Mouse (Mus musculus) lung, adult 2 months (tissue): ENCODE measurements around the gene Robo1. TPM values are rescaled to one million over a fixed set of nuclear protein-coding genes. Genes with fewer than 3 reads are reported as not detected.

Experiments
- DNase-seq: peaks from one replicate; pipeline ENCODE4 v3.0.0; 2022
- H3K4me1 ChIP-seq: fragments of 200-500 bp; 2 replicates; pipeline ENCODE4 v1.6.1; 2011; ENCODE audit warnings: low read length; ENCODE audit not compliant: control insufficient read depth, insufficient read depth
- H3K4me3 ChIP-seq: fragments of 200-500 bp; replicated peaks from 2 replicates; pipeline ENCODE3; 2011; ENCODE audit warnings: low read depth, mild to moderate bottlenecking, control low read depth, low read length; ENCODE audit errors: extremely low read depth
- CTCF ChIP-seq: fragments of 200-500 bp; IDR thresholded peaks from 2 replicates; pipeline ENCODE4 v1.5.1; 2011; ENCODE audit warnings: mild to moderate bottlenecking, low read length, control low read depth; ENCODE audit not compliant: insufficient read depth
- POLR2A ChIP-seq: fragments of 200-500 bp; IDR thresholded peaks from 2 replicates; pipeline ENCODE4 v1.6.1; 2011; ENCODE audit warnings: low read depth, mild to moderate bottlenecking, control low read depth, low read length, borderline replicate concordance; ENCODE audit errors: extremely low read depth
- WGBS: fragments of 180-500 bp; shearing (Covaris S2); methylation state at CpG from one replicate; pipeline ENCODE4 v1.1.7; 2018; 5-methylcytosine and 5-hydroxymethylcytosine counted together
- polyA plus RNA-seq: library from polyadenylated mRNA; depleted of rRNA; stranded (reverse); fragments of >200 nt; gene quantifications from 2 replicates; pipeline ENCODE4 v1.2.3, GENCODE M21; 2012

Robo1 gene
- polyA plus RNA-seq, 1 experiment = 8.3 TPM

DNA sequence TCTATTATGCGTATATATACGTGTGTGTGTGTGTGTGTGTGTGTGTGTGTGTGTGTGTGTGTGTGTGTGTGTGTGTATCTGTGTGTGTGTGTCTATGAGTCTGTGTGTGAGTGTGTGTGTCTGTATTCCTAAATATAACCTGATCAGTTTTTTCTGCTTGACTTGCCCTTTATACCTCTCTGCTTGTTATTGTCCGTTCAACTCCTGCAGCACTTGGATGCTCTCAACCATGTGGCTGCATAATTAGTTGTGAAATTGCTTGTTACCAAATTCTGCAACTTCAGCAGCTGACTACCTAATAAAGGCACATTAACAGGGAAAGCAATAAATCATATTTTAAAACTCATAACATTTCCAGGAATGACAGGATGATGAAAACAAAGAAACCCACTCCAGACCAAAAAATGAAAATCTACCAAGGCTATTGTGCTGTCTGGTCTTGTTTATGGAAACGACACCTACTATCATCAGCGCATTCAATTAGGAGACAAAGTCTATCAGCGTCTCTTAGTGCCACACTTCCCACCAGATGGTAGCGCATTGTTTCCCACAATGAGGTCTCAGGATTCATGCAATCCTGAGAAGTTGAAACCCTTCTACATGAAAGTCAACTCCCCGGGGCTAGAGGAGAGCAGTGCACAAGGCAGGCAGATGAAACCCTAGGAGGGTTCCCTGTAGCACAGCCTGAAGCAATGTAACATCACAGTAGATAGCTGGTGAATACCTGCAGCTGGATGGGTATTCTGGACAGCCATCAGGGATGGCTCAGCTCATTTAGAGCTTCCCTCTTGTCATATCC lies 567.0 kb downstream of the Robo1 start:
- no peaks in the 10 kb centered on the region for H3K4me1 ChIP-seq
- TF ChIP-seq CTCF (no peak), POLR2A (no peak)
- 68% methylated on average over 8 of the region's 8 CpGs for WGBS
- no peak overlapping the region for H3K4me3 ChIP-seq
- DNase-seq = no peak

DNA sequence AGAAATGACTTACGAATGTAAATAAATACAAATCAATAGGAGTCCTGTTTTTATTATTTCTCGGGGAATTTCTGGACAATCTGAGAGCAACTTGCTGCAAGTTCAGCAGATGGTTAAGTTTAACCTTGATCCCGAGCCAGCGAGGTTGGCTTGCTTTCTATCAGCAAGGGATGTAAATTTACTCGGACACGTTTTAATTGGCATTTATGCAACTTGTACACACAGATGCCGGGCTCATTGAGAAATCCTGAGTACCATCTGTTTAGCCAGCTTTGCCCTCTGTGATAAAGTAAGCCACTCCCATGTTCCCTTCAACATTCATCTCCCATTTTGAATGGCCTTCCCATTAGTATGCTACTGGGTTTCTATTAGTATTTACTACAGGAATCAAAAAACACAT lies 580.0 kb downstream of the Robo1 start:
- H3K4me1 ChIP-seq = no peaks in the 10 kb centered on the region
- H3K4me3 ChIP-seq = no peak overlapping the region
- TF ChIP-seq CTCF (no peak), POLR2A (no peak)
- WGBS = 40% methylated on average over 7 of the region's 7 CpGs
- no peak for DNase-seq

GRCm38 (mm10) chr16:72889401-72889800 lies 581.3 kb downstream of the Robo1 start:
- 83% methylated on average over 9 of the region's 9 CpGs for WGBS
- H3K4me1 ChIP-seq = no peaks in the 10 kb centered on the region
- no peak overlapping the region for H3K4me3 ChIP-seq
- no peak for TF ChIP-seq POLR2A
- TF ChIP-seq CTCF = no peak
- no peak for DNase-seq

DNA sequence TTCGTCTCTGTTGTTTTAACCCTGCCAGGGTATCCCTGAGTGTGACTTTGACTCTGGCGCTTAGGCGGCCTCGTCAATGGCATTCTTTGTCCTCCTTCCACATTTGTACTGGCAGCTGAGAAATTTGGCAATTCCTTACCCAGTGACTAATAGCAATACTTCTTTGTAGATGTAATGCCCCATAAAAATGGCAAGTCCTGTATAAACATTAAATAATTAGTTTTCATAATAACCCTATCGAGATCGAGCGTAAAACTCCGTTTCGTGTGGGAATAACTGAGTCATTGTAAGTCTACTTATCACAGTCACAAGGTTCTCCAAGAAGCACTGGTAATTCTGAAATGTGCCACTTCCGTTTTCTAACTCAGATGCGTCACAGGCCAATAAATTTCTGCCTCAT lies 589.0 kb downstream of the Robo1 start:
- H3K4me3 ChIP-seq = no peak overlapping the region
- TF ChIP-seq CTCF (no peak), POLR2A (no peak)
- WGBS = 79% methylated on average over 11 of the region's 11 CpGs
- H3K4me1 ChIP-seq = no peaks in the 10 kb centered on the region
- DNase-seq = no peak

- DNase-seq = no peak
- WGBS = 75% methylated on average over 2 of the region's 2 CpGs
- Histone ChIP-seq H3K4me1 (no peaks in the 10 kb centered on the region), H3K4me3 (no peak overlapping the region)
- TF ChIP-seq CTCF (no peak), POLR2A (no peak)
These were observed 600.8 kb downstream of the Robo1 start for GRCm38 (mm10) chr16:72908895-72909294.

DNA sequence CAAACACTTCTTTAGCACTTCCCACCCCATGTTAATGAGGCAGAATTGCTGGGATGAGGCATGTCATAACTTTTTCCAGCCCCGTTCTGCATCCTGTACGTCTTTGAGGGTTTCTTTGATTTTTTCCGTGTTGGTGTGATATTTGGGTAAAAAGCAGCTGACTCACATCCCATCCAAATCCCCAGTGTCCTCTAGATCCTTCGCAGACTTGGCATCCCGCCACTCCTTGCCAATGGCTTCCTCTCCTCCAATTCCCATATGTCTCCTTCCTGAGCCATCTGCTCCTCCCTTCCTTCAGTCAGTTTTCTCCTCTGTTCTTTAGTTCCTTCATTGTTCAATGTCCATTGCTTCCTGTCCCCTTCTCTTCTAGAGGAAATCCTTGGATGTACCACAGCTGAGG lies 605.0 kb downstream of the Robo1 start:
- TF ChIP-seq CTCF (no peak), POLR2A (no peak)
- WGBS = 24% methylated on average over 5 of the region's 5 CpGs
- no peak overlapping the region for H3K4me3 ChIP-seq
- DNase-seq = no peak
- no peaks in the 10 kb centered on the region for H3K4me1 ChIP-seq

GRCm38 (mm10) chr16:72914068-72914630 lies 606.0 kb downstream of the Robo1 start:
- DNase-seq = no peak
- TF ChIP-seq POLR2A (no peak), CTCF (no peak)
- 79% methylated on average over 4 of the region's 4 CpGs for WGBS
- no peaks in the 10 kb centered on the region for H3K4me1 ChIP-seq
- no peak overlapping the region for H3K4me3 ChIP-seq

DNA sequence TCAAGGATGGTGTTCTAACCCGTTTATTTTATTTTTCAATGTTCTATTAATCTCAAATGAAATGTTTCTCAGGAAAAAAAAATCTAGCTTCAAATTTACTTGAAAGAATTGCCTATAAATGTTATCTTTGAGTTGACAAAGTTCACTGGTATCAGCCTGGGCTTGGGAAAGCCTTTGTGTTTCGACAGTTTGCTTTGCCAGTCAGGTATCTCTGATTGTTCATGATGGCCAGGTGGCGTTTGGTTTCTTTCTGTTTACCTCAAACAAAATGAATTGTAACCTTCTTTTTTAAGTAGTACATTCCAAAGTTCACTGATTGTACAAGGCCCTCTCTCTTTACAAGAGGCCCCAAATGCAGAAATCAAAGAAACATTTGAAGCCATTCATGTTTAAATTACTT lies 611.9 kb downstream of the Robo1 start:
- H3K4me1 ChIP-seq = peaks cover 5% of the 10 kb centered on the region; the same call in 1 of the 2 replicates
- no peak overlapping the region for H3K4me3 ChIP-seq
- whole genome bisulfite sequencing = 71% methylated on average over 3 of the region's 3 CpGs
- no peak for DNase-seq
- TF ChIP-seq POLR2A = no peak
- TF ChIP-seq CTCF = no peak

DNA sequence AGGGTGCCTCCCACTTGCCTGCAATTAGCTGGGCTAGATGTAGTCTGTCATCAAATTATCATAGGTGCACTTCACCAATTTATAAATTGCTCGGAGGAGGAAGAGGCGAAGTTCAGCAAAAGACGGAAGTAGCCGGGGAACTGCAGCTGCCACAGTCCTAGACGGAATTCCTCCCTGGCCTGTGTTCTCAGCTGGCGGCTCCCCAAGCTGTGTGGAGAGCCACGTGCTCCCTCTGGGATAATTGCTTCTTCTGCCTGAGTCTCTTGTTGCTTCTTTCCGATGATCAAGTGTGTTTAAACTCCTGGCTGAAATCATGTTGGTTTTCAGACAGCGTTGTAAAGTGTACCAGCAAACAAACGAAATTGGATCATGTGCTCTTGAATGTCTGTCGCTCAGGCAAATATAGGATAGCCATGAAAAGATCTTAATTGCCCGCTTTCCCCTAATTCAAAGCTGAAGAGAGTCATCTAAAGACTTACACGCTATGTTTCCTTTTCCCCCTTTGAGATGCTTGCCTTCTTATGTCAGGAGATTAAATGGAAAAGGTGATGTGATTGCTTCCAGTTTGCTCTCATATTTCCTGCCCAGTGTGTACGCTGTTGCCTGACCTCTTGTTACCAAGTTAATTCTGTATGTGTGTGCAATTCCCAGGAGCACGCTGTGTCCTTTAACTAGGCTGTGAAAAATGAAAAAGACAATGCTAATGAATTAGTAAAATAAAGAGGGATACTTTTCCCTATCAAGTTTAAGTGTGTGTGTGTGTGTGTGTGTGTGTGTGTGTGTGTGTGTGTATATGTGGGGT lies 616.5 kb downstream of the Robo1 start:
- Histone ChIP-seq H3K4me1 (peaks cover 5% of the 10 kb centered on the region; the same call in 1 of the 2 replicates), H3K4me3 (no peak overlapping the region)
- peak; percentile 34 for DNase-seq
- TF ChIP-seq CTCF (no peak), POLR2A (no peak)
- WGBS = 15% methylated on average over 15 of the region's 15 CpGs

- no peak for DNase-seq
- TF ChIP-seq POLR2A (no peak), CTCF (no peak)
- Histone ChIP-seq H3K4me1 (peaks cover 5% of the 10 kb centered on the region; the same call in 1 of the 2 replicates), H3K4me3 (no peak overlapping the region)
- 66% methylated on average over 6 of the region's 6 CpGs for WGBS
These were observed 620.5 kb downstream of the Robo1 start for GRCm38 (mm10) chr16:72928525-72929122.
